Mouse (Mus musculus): ENCODE data around the gene Slc22a3. TPM values are rescaled to one million over a fixed set of nuclear protein-coding genes. Genes with fewer than 3 reads are reported as not detected.

Gene Slc22a3
- polyA plus RNA-seq, 1 experiment from 2014 or later = 0.36 TPM

- Histone ChIP-seq H3K4me3 (ENCODE audit: low read depth, low read length) (no peak overlapping the region), H3K9me3 (ENCODE audit: control insufficient read depth, low read length) (no peaks in the 10 kb centered on the region), H3K9ac (replicated peaks; ENCODE audit: low read depth, low read length) (no peak overlapping the region), H3K27me3 (ENCODE audit: control insufficient read depth, insufficient read depth, low read length) (no peaks in the 10 kb centered on the region), H3K36me3 (ENCODE audit: control insufficient read depth, insufficient read depth, low read length) (no peaks in the 10 kb centered on the region), H3K4me1 (ENCODE audit: control insufficient read depth, insufficient read depth, low read length) (no peaks in the 10 kb centered on the region), H3K27ac (ENCODE audit: low read depth, low read length) (no peak overlapping the region), H3K4me2 (ENCODE audit: low read depth, low read length) (no peak overlapping the region)
- ATAC-seq (ENCODE audit: low read depth) = no peak
- 93% methylated on average over 3 of the region's 3 CpGs for WGBS
Measured at GRCm38 (mm10) chr17:12373601-12374144, 133.8 kb downstream of the Slc22a3 start.

- no peaks in the 10 kb centered on the region for H3K27me3 ChIP-seq (ENCODE audit: control insufficient read depth, insufficient read depth, low read length)
- H3K9me3 ChIP-seq (ENCODE audit: control insufficient read depth, low read length) = no peaks in the 10 kb centered on the region
- ATAC-seq (ENCODE audit: low read depth) = peak; percentile 55; the same call in 1 of the 2 replicates
- H3K36me3 ChIP-seq (ENCODE audit: control insufficient read depth, insufficient read depth, low read length) = no peaks in the 10 kb centered on the region
- no peaks in the 10 kb centered on the region for H3K4me1 ChIP-seq (ENCODE audit: control insufficient read depth, insufficient read depth, low read length)
- peak overlapping the region; percentile 26; the same call in 1 of the 2 replicates for H3K4me2 ChIP-seq (ENCODE audit: low read depth, low read length)
- no peak overlapping the region for H3K9ac ChIP-seq (replicated peaks; ENCODE audit: low read depth, low read length)
- WGBS = 20% methylated on average over 4 of the region's 4 CpGs
- H3K27ac ChIP-seq (ENCODE audit: low read depth, low read length) = no peak overlapping the region
- H3K4me3 ChIP-seq (ENCODE audit: low read depth, low read length) = no peak overlapping the region
Measured at GRCm38 (mm10) chr17:12372021-12372420, 135.5 kb downstream of the Slc22a3 start.

DNA sequence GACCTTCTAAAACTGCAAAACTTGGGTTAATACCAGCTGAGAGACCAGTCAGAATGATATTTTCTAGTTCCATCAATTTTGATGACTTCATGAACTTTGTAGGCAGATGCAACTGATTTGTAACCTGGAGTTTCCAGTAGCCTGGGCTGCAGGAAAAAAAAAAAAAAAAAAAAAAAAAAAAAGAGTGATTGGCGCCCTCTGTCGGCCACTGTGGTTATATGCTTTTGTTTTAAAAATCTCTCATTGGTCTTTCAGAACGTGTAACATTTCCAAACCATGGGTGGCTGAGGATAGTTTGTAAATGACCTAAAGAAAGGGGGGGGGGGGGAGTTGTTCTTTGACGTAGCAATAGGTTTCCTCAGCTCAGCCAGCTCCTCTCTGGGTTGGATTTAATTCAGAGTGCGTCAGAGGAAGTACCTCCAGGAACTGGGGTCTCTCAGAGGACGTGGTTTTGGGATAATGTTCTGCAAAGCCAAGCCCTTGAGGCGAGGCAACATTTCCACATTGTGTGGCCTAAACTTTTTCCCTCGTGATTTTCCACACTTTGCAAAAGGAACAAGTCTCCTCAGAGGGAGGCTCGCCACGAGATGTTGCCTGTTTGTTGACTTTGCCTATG, 136.1 kb downstream of the Slc22a3 start:
- Histone ChIP-seq H3K4me1 (ENCODE audit: control insufficient read depth, insufficient read depth, low read length) (no peaks in the 10 kb centered on the region), H3K4me3 (ENCODE audit: low read depth, low read length) (no peak overlapping the region), H3K27me3 (ENCODE audit: control insufficient read depth, insufficient read depth, low read length) (no peaks in the 10 kb centered on the region), H3K27ac (ENCODE audit: low read depth, low read length) (no peak overlapping the region), H3K4me2 (ENCODE audit: low read depth, low read length) (peak overlapping the region; percentile 26), H3K9me3 (ENCODE audit: control insufficient read depth, low read length) (no peaks in the 10 kb centered on the region), H3K36me3 (ENCODE audit: control insufficient read depth, insufficient read depth, low read length) (no peaks in the 10 kb centered on the region), H3K9ac (replicated peaks; ENCODE audit: low read depth, low read length) (no peak overlapping the region)
- no peak for ATAC-seq (ENCODE audit: low read depth)
- WGBS = 38% methylated on average over 10 of the region's 10 CpGs

- Histone ChIP-seq H3K9ac (replicated peaks; ENCODE audit: low read depth, low read length) (no peak overlapping the region), H3K36me3 (ENCODE audit: control insufficient read depth, insufficient read depth, low read length) (no peaks in the 10 kb centered on the region), H3K4me2 (ENCODE audit: low read depth, low read length) (no peak overlapping the region), H3K27ac (ENCODE audit: low read depth, low read length) (no peak overlapping the region), H3K4me1 (ENCODE audit: control insufficient read depth, insufficient read depth, low read length) (no peaks in the 10 kb centered on the region), H3K27me3 (ENCODE audit: control insufficient read depth, insufficient read depth, low read length) (no peaks in the 10 kb centered on the region), H3K4me3 (ENCODE audit: low read depth, low read length) (no peak overlapping the region), H3K9me3 (ENCODE audit: control insufficient read depth, low read length) (no peaks in the 10 kb centered on the region)
- no peak for ATAC-seq (ENCODE audit: low read depth)
- 89% methylated on average over 4 of the region's 4 CpGs for WGBS
Measured at GRCm38 (mm10) chr17:12370289-12370688, 137.2 kb downstream of the Slc22a3 start.

- H3K4me1 ChIP-seq (ENCODE audit: control insufficient read depth, insufficient read depth, low read length) = no peaks in the 10 kb centered on the region
- ATAC-seq (ENCODE audit: low read depth) = no peak
- no peaks in the 10 kb centered on the region for H3K9me3 ChIP-seq (ENCODE audit: control insufficient read depth, low read length)
- no peak overlapping the region for H3K4me2 ChIP-seq (ENCODE audit: low read depth, low read length)
- no peak overlapping the region for H3K27ac ChIP-seq (ENCODE audit: low read depth, low read length)
- H3K27me3 ChIP-seq (ENCODE audit: control insufficient read depth, insufficient read depth, low read length) = no peaks in the 10 kb centered on the region
- WGBS = 33% methylated on average over 5 of the region's 5 CpGs
- no peak overlapping the region for H3K9ac ChIP-seq (replicated peaks; ENCODE audit: low read depth, low read length)
- H3K4me3 ChIP-seq (ENCODE audit: low read depth, low read length) = no peak overlapping the region
- H3K36me3 ChIP-seq (ENCODE audit: control insufficient read depth, insufficient read depth, low read length) = no peaks in the 10 kb centered on the region
Measured at GRCm38 (mm10) chr17:12369393-12369792, 138.1 kb downstream of the Slc22a3 start.

Other genes starting within 250 kb of the Slc22a3 start
- gene Map3k4, start 188.9 kb downstream of the Slc22a3 start, polyA plus RNA-seq (2014; fragmentation: Nextera tagmentation; extraction: Ambion mirVana) = 37.1 and 39.8 TPM in 2 replicates
- 0.09 TPM in 1 of 2 replicates, not detected in the other for gene Plg, start 129.1 kb downstream of the Slc22a3 start, polyA plus RNA-seq (2014; fragmentation: Nextera tagmentation; extraction: Ambion mirVana)
- gene Slc22a2, start 76.4 kb upstream of the Slc22a3 start, polyA plus RNA-seq (2014; fragmentation: Nextera tagmentation; extraction: Ambion mirVana) = 0.58 TPM in 1 of 2 replicates, not detected in the other
- gene Slc22a1, start 168.1 kb upstream of the Slc22a3 start, polyA plus RNA-seq (2014; fragmentation: Nextera tagmentation; extraction: Ambion mirVana) = not detected in 2 replicates